Mouse (Mus musculus): Measurements from ENCODE around the gene Dusp22. TPM values are rescaled to one million over a fixed set of nuclear protein-coding genes. Genes with fewer than 3 reads are reported as not detected.

Gene Dusp22
- total and polyA plus RNA-seq, 2 experiments from 2014 or later = 23.5 to 29.3 TPM

DNA sequence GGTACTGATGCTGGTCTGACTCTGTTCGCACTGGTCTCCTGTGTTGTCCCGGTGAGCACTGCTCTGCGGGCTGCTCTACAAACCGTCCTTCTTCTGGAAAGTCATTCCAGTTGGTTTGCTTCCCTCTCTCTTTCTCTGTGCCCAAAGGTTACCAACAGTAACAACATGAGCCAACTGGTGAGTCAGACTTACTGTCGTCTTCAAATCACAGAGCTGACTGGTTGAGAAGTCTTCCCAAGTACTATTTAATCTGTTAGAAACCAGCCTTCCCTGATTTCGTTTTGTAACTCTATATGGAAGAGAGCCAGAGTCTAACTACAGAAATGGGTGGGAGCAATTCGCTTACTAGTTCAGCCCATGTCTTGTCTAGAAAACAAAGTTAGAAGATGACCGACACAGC, 5.5 kb downstream of the Dusp22 start:
- H3K27me3 ChIP-seq (ENCODE audit: insufficient read depth, low read length) = no peaks in the 10 kb centered on the region
- H3K4me2 ChIP-seq (ENCODE audit: low read depth, low read length, poor library complexity, severe bottlenecking) = no peak overlapping the region
- no peaks in the 10 kb centered on the region for H3K9me3 ChIP-seq (ENCODE audit: low read length)
- no peak overlapping the region for H3K9ac ChIP-seq (replicated peaks; ENCODE audit: low read length, poor library complexity, severe bottlenecking)
- no peak overlapping the region for H3K27ac ChIP-seq (ENCODE audit: low read depth, low read length)
- no peak overlapping the region for H3K4me3 ChIP-seq (ENCODE audit: low read depth, low read length)
- WGBS = 93% methylated on average over 8 of the region's 8 CpGs
- DNase-seq (ENCODE audit: low spot score) = no peak
- no peak for TF ChIP-seq CTCF (IDR thresholded peaks at IDR 0.05)
- H3K36me3 ChIP-seq (ENCODE audit: insufficient read depth, low read length) = no peaks in the 10 kb centered on the region
- no peaks in the 10 kb centered on the region for H3K4me1 ChIP-seq (ENCODE audit: insufficient read depth, low read length)
- no peak for ATAC-seq (ENCODE audit: low FRiP score)

- TF ChIP-seq CTCF (IDR thresholded peaks at IDR 0.05) = no peak
- WGBS = 94% methylated on average over 10 of the region's 10 CpGs
- ATAC-seq (ENCODE audit: low FRiP score) = no peak
- Histone ChIP-seq H3K4me3 (ENCODE audit: low read depth, low read length) (no peak overlapping the region), H3K4me1 (ENCODE audit: insufficient read depth, low read length) (no peaks in the 10 kb centered on the region), H3K27me3 (ENCODE audit: insufficient read depth, low read length) (no peaks in the 10 kb centered on the region), H3K9ac (replicated peaks; ENCODE audit: low read length, poor library complexity, severe bottlenecking) (no peak overlapping the region), H3K9me3 (ENCODE audit: low read length) (no peaks in the 10 kb centered on the region), H3K27ac (ENCODE audit: low read depth, low read length) (no peak overlapping the region), H3K4me2 (ENCODE audit: low read depth, low read length, poor library complexity, severe bottlenecking) (no peak overlapping the region), H3K36me3 (ENCODE audit: insufficient read depth, low read length) (no peaks in the 10 kb centered on the region)
- DNase-seq (ENCODE audit: low spot score) = no peak
Measured at GRCm38 (mm10) chr13:30666537-30666936, 6.7 kb downstream of the Dusp22 start.

GRCm38 (mm10) chr13:30668301-30668700, 8.5 kb downstream of the Dusp22 start:
- ATAC-seq (ENCODE audit: low FRiP score) = no peak

DNA sequence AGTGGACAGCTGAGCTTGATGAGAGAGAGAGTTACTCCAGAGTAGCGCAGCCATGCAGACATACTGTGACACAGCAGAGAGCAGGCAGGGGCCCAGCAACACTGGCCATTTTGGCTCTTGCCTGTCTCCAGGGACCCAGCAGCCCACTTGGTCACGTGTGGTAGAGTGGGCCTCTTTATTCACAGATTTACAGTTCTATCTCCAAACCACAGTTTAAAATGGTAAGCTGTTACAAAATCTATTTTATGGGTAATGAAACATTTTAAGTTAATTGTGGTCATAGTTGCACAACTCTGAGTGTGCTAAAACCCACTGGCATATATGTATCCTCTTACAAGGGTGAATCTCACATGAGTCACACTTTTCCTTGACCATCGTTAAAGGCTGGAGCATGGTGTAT, 9.5 kb downstream of the Dusp22 start:
- Histone ChIP-seq H3K36me3 (ENCODE audit: insufficient read depth, low read length) (0 out of 2 replicates have a peak, but pooled peaks cover 4% of the 10 kb centered on the region), H3K4me1 (ENCODE audit: insufficient read depth, low read length) (no peaks in the 10 kb centered on the region), H3K27me3 (ENCODE audit: insufficient read depth, low read length) (no peaks in the 10 kb centered on the region), H3K4me2 (ENCODE audit: low read depth, low read length, poor library complexity, severe bottlenecking) (no peak overlapping the region), H3K27ac (ENCODE audit: low read depth, low read length) (no peak overlapping the region), H3K4me3 (ENCODE audit: low read depth, low read length) (no peak overlapping the region), H3K9me3 (ENCODE audit: low read length) (no peaks in the 10 kb centered on the region), H3K9ac (replicated peaks; ENCODE audit: low read length, poor library complexity, severe bottlenecking) (no peak overlapping the region)
- no peak for TF ChIP-seq CTCF (IDR thresholded peaks at IDR 0.05)
- 93% methylated on average over 3 of the region's 3 CpGs for WGBS
- DNase-seq (ENCODE audit: low spot score) = no peak
- ATAC-seq (ENCODE audit: low FRiP score) = no peak

More at GRCm38 (mm10) chr13:30668301-30668700, 8.5 kb downstream of the Dusp22 start:
- H3K4me2 ChIP-seq (ENCODE audit: low read depth, low read length, poor library complexity, severe bottlenecking) = no peak overlapping the region
- no peak for TF ChIP-seq CTCF (IDR thresholded peaks at IDR 0.05)
- no peak overlapping the region for H3K9ac ChIP-seq (replicated peaks; ENCODE audit: low read length, poor library complexity, severe bottlenecking)
- no peaks in the 10 kb centered on the region for H3K4me1 ChIP-seq (ENCODE audit: insufficient read depth, low read length)
- H3K36me3 ChIP-seq (ENCODE audit: insufficient read depth, low read length) = 0 out of 2 replicates have a peak, but pooled peaks cover 2% of the 10 kb centered on the region
- no peaks in the 10 kb centered on the region for H3K27me3 ChIP-seq (ENCODE audit: insufficient read depth, low read length)
- H3K4me3 ChIP-seq (ENCODE audit: low read depth, low read length) = no peak overlapping the region
- DNase-seq (ENCODE audit: low spot score) = no peak
- no peak overlapping the region for H3K27ac ChIP-seq (ENCODE audit: low read depth, low read length)
- H3K9me3 ChIP-seq (ENCODE audit: low read length) = no peaks in the 10 kb centered on the region
- WGBS = 88% methylated on average over 5 of the region's 5 CpGs

- no peaks in the 10 kb centered on the region for H3K9me3 ChIP-seq (ENCODE audit: low read length)
- H3K4me1 ChIP-seq (ENCODE audit: insufficient read depth, low read length) = no peaks in the 10 kb centered on the region
- H3K36me3 ChIP-seq (ENCODE audit: insufficient read depth, low read length) = peaks cover 7% of the 10 kb centered on the region; the same call in 1 of the 2 replicates
- no peak for TF ChIP-seq CTCF (IDR thresholded peaks at IDR 0.05)
- H3K9ac ChIP-seq (replicated peaks; ENCODE audit: low read length, poor library complexity, severe bottlenecking) = no peak overlapping the region
- H3K27me3 ChIP-seq (ENCODE audit: insufficient read depth, low read length) = no peaks in the 10 kb centered on the region
- H3K4me2 ChIP-seq (ENCODE audit: low read depth, low read length, poor library complexity, severe bottlenecking) = no peak overlapping the region
- H3K4me3 ChIP-seq (ENCODE audit: low read depth, low read length) = no peak overlapping the region
- 97% methylated on average over 5 of the region's 5 CpGs for WGBS
- no peak overlapping the region for H3K27ac ChIP-seq (ENCODE audit: low read depth, low read length)
- ATAC-seq (ENCODE audit: low FRiP score) (no peak), DNase-seq (ENCODE audit: low spot score) (no peak)
Measured at GRCm38 (mm10) chr13:30673878-30674277, 14.1 kb downstream of the Dusp22 start.

- 88% methylated on average over 5 of the region's 5 CpGs for WGBS
- DNase-seq (ENCODE audit: low spot score) (no peak), ATAC-seq (ENCODE audit: low FRiP score) (no peak)
- Histone ChIP-seq H3K4me2 (ENCODE audit: low read depth, low read length, poor library complexity, severe bottlenecking) (no peak overlapping the region), H3K9me3 (ENCODE audit: low read length) (no peaks in the 10 kb centered on the region), H3K4me1 (ENCODE audit: insufficient read depth, low read length) (no peaks in the 10 kb centered on the region), H3K4me3 (ENCODE audit: low read depth, low read length) (no peak overlapping the region), H3K9ac (replicated peaks; ENCODE audit: low read length, poor library complexity, severe bottlenecking) (no peak overlapping the region), H3K27me3 (ENCODE audit: insufficient read depth, low read length) (no peaks in the 10 kb centered on the region), H3K27ac (ENCODE audit: low read depth, low read length) (no peak overlapping the region), H3K36me3 (ENCODE audit: insufficient read depth, low read length) (peaks cover 7% of the 10 kb centered on the region; the same call in 1 of the 2 replicates)
- TF ChIP-seq CTCF (IDR thresholded peaks at IDR 0.05) = no peak
Measured at GRCm38 (mm10) chr13:30678822-30679221, 19.0 kb downstream of the Dusp22 start.

All from midbrain, postnatal 0 days (tissue).